Mouse (Mus musculus) heart, embryonic 16.5 days (tissue): ENCODE results near the gene Sh3bp5l. TPM values are rescaled to one million over a fixed set of nuclear protein-coding genes. Genes with fewer than 3 reads are reported as not detected.
A peak's percentile ranks its signal among the peaks of the same experiment; 100 is the strongest.

Source experiments
- ATAC-seq: fragments of 200-750 bp; cut with Nextera tagmentation; replicated peaks from 2 replicates; pipeline ENCODE4 v1.8.0; 2017; ENCODE audit warnings: moderate number of reproducible peaks; ENCODE audit not compliant: insufficient read depth, low FRiP score; ENCODE audit errors: extremely low read depth
- H3K27ac ChIP-seq: fragments of 300-500 bp; sonication (generic); 2 replicates; pipeline ENCODE4 v1.5.1; 2014; ENCODE audit warnings: mild to moderate bottlenecking, low read length, control low read depth, moderate library complexity
- H3K27me3 ChIP-seq: fragments of 300-500 bp; sonication (generic); 2 replicates; pipeline ENCODE4 v1.6.1; 2014; ENCODE audit warnings: low read length, mixed read lengths; ENCODE audit not compliant: control insufficient read depth, insufficient read depth
- H3K36me3 ChIP-seq: fragments of 300-500 bp; sonication (generic); 2 replicates; pipeline ENCODE4 v1.6.1; 2014; ENCODE audit not compliant: control insufficient read depth, insufficient read depth
- H3K4me1 ChIP-seq: fragments of 300-500 bp; sonication (generic); 2 replicates; pipeline ENCODE4 v1.6.1; 2014; ENCODE audit warnings: low read length, mixed read lengths; ENCODE audit not compliant: control insufficient read depth, insufficient read depth
- H3K4me2 ChIP-seq: fragments of 300-500 bp; sonication (generic); 2 replicates; pipeline ENCODE4 v1.6.1; 2014; ENCODE audit warnings: low read depth, mild to moderate bottlenecking, control low read depth, low read length
- H3K4me3 ChIP-seq: fragments of 300-500 bp; sonication (generic); 2 replicates; pipeline ENCODE4 v1.5.1; 2014; ENCODE audit warnings: mild to moderate bottlenecking, control low read depth, low read length
- H3K9ac ChIP-seq: fragments of 300-500 bp; sonication (generic); 2 replicates; pipeline ENCODE4 v1.6.1; 2014; ENCODE audit warnings: low read length, control low read depth
- H3K9me3 ChIP-seq: fragments of 300-500 bp; sonication (generic); replicated peaks from 2 replicates; pipeline ENCODE4 v1.6.1; 2016; ENCODE audit warnings: low read length; ENCODE audit not compliant: control insufficient read depth
- WGBS: fragments of 180-500 bp; shearing (Covaris S2); extraction: QIAGEN DNeasy Blood & Tissue Kit; methylation state at CpG from one replicate; pipeline ENCODE4 v1.1.7; 2014; 5-methylcytosine and 5-hydroxymethylcytosine counted together
- polyA plus RNA-seq: library from polyadenylated mRNA; unstranded; fragments of >200 nt; fragmentation: Nextera tagmentation; extraction: Ambion mirVana; gene quantifications from 2 replicates; pipeline ENCODE4 v1.2.1, GENCODE M21; 2015

Sh3bp5l gene
- polyA plus RNA-seq, 1 experiment from 2014 or later: 32.5 TPM

GRCm38 (mm10) chr11:58315536-58316168 is 14.9 kb upstream of the Sh3bp5l start:
- WGBS: 90% methylated on average over 5 of the region's 5 CpGs
- peaks cover 29% of the 10 kb centered on the region for H3K36me3 ChIP-seq

GRCm38 (mm10) chr11:58316344-58316743 is 14.2 kb upstream of the Sh3bp5l start:
- H3K27ac ChIP-seq: no peak overlapping the region
- H3K4me1 ChIP-seq: peaks cover 3% of the 10 kb centered on the region; the same call in 1 of the 2 replicates
- H3K36me3 ChIP-seq: peaks cover 29% of the 10 kb centered on the region
- H3K9ac ChIP-seq: no peak overlapping the region
- no peak overlapping the region for H3K4me3 ChIP-seq
- WGBS: 82% methylated on average over 17 of the region's 17 CpGs
- H3K9me3 ChIP-seq: 0 out of 2 replicates have a peak, but pooled peaks cover 4% of the 10 kb centered on the region
- no peak for ATAC-seq
- no peaks in the 10 kb centered on the region for H3K27me3 ChIP-seq
- no peak overlapping the region for H3K4me2 ChIP-seq

More at GRCm38 (mm10) chr11:58315536-58316168, 14.9 kb upstream of the Sh3bp5l start:
- Histone ChIP-seq H3K4me3 (no peak overlapping the region), H3K27me3 (no peaks in the 10 kb centered on the region), H3K9ac (no peak overlapping the region), H3K9me3 (0 out of 2 replicates have a peak, but pooled peaks cover 4% of the 10 kb centered on the region), H3K27ac (no peak overlapping the region), H3K4me1 (no peaks in the 10 kb centered on the region), H3K4me2 (no peak overlapping the region)
- no peak for ATAC-seq

GRCm38 (mm10) chr11:58316768-58317390 is 13.6 kb upstream of the Sh3bp5l start:
- no peak overlapping the region for H3K4me3 ChIP-seq
- peaks cover 8% of the 10 kb centered on the region for H3K4me1 ChIP-seq
- 61% methylated on average over 28 of the region's 28 CpGs for WGBS
- H3K27ac ChIP-seq: no peak overlapping the region
- no peak for ATAC-seq
- H3K27me3 ChIP-seq: no peaks in the 10 kb centered on the region
- peaks cover 29% of the 10 kb centered on the region for H3K36me3 ChIP-seq
- 0 out of 2 replicates have a peak, but pooled peaks cover 4% of the 10 kb centered on the region for H3K9me3 ChIP-seq
- H3K9ac ChIP-seq: no peak overlapping the region
- no peak overlapping the region for H3K4me2 ChIP-seq

- under 1% methylated on average over 63 of the region's 63 CpGs for WGBS
- H3K9me3 ChIP-seq: peaks cover 4% of the 10 kb centered on the region
- peaks cover 26% of the 10 kb centered on the region for H3K36me3 ChIP-seq
- H3K9ac ChIP-seq: peak overlapping the region; percentile 95
- H3K27me3 ChIP-seq: no peaks in the 10 kb centered on the region
- peak overlapping the region; percentile 91 for H3K4me3 ChIP-seq
- H3K4me1 ChIP-seq: peaks cover 19% of the 10 kb centered on the region
- peak overlapping the region; percentile 98 for H3K4me2 ChIP-seq
- H3K27ac ChIP-seq: peak overlapping the region; percentile 99
- peak; percentile 100 for ATAC-seq
Observed at GRCm38 (mm10) chr11:58322824-58323569, 7.5 kb upstream of the Sh3bp5l start.

GRCm38 (mm10) chr11:58323570-58324340 is 6.8 kb upstream of the Sh3bp5l start:
- ATAC-seq: no peak
- H3K4me3 ChIP-seq: peak overlapping the region; percentile 91
- H3K27ac ChIP-seq: peak overlapping the region; percentile 99
- H3K9me3 ChIP-seq: peaks cover 4% of the 10 kb centered on the region
- 8% methylated on average over 24 of the region's 24 CpGs for WGBS
- H3K4me1 ChIP-seq: peaks cover 19% of the 10 kb centered on the region
- H3K4me2 ChIP-seq: peak overlapping the region; percentile 98
- peaks cover 23% of the 10 kb centered on the region for H3K36me3 ChIP-seq
- H3K9ac ChIP-seq: peak overlapping the region; percentile 95
- H3K27me3 ChIP-seq: no peaks in the 10 kb centered on the region

GRCm38 (mm10) chr11:58324614-58325229 is 5.8 kb upstream of the Sh3bp5l start:
- Histone ChIP-seq H3K4me3 (no peak overlapping the region), H3K4me1 (peaks cover 27% of the 10 kb centered on the region), H3K27ac (no peak overlapping the region), H3K36me3 (peaks cover 17% of the 10 kb centered on the region), H3K4me2 (no peak overlapping the region), H3K27me3 (no peaks in the 10 kb centered on the region), H3K9me3 (peaks cover 4% of the 10 kb centered on the region), H3K9ac (no peak overlapping the region)
- ATAC-seq: no peak
- 80% methylated on average over 3 of the region's 3 CpGs for WGBS

- H3K9ac ChIP-seq: no peak overlapping the region
- ATAC-seq: no peak
- no peaks in the 10 kb centered on the region for H3K27me3 ChIP-seq
- no peak overlapping the region for H3K4me3 ChIP-seq
- H3K27ac ChIP-seq: no peak overlapping the region
- peaks cover 13% of the 10 kb centered on the region for H3K36me3 ChIP-seq
- H3K4me2 ChIP-seq: no peak overlapping the region
- WGBS: 94% methylated on average over 3 of the region's 3 CpGs
- peaks cover 4% of the 10 kb centered on the region for H3K9me3 ChIP-seq
- H3K4me1 ChIP-seq: peaks cover 26% of the 10 kb centered on the region
Observed at GRCm38 (mm10) chr11:58326781-58327180, 3.7 kb upstream of the Sh3bp5l start.

GRCm38 (mm10) chr11:58329906-58330275 is 633 bp upstream of the Sh3bp5l start:
- WGBS: under 1% methylated on average over 21 of the region's 21 CpGs
- Histone ChIP-seq H3K9ac (peak overlapping the region; percentile 83), H3K4me3 (peak overlapping the region; percentile 65), H3K4me2 (peak overlapping the region; percentile 97), H3K27me3 (no peaks in the 10 kb centered on the region), H3K27ac (peak overlapping the region; percentile 73), H3K9me3 (peaks cover 4% of the 10 kb centered on the region), H3K4me1 (peaks cover 37% of the 10 kb centered on the region), H3K36me3 (peaks cover 15% of the 10 kb centered on the region)
- peak; percentile 7; the same call in 1 of the 2 replicates for ATAC-seq
